Mouse (Mus musculus): ENCODE results near the gene Nlgn3.

The Nlgn3 gene

GRCm38 (mm10) chrX:101299055-101299454 lies at the start of gene Nlgn3:
Nlgn3 (plus strand) TSS chrX:101299168.
- no peak for DNase-seq

DNA sequence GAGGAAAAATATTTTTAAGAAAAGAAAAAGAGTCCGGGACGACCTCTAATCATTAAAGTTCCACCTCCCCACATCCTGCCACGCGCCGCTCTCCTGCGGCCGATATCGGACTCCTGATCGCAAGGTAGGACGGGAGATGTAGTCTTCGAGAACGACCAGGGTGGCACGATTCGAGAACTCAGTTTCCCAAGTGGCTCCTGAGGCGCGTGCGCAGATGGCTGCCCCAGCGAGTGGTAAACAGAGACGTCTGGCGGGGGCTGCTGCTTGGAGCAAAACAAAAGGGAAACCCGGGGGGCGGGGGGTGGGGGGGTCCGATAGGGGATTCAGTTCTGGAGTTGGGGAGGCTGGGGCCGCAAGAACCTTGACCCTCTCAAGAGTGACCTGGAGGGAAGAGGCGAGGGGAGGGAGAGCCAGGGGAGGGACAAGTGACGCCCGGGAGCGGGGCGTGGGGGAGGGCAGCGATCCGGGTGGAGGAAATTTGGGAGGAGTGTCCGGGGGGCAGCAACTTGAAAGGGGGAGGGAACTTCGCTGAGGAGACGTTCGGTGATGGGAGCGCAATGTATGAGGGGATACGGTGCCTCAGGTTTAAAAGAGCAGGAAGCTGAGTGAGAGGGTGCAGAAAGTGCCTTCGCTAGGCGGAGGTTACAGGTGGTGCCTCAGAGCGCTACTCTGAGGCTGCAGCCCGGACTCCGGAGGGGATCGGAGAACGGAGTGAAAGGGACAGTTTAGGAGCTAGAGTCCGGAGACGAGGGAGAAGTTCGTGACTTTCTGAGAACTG lies 44.8 kb upstream of the Nlgn3 start, which contains the start of gene Foxo4:
Gene Foxo4 (plus strand): TSS at position 577 of the 778 bp plus-strand sequence.
- peak; percentile 86 for DNase-seq

DNA sequence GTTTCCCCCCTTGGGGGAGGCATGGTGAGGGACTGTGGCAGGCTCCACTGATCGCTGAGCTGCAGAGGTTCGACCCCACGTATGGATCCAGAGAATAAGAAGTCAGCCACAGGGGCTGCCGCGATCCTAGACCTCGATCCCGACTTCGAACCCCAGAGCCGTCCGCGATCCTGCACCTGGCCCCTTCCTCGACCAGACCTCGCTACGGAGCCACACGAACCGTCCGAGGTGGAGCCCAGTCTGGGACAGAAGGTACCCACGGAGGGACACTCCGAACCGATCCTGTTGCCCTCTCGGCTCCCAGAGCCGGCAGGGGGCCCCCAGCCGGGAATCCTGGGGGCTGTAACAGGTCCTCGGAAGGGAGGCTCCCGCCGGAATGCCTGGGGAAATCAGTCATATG lies 44.2 kb upstream of the Nlgn3 start:
- no peak for DNase-seq

- DNase-seq: peak; percentile 33
Observed at GRCm38 (mm10) chrX:101256603-101257002, 42.4 kb upstream of the Nlgn3 start.

GRCm38 (mm10) chrX:101260441-101261325 lies 38.3 kb upstream of the Nlgn3 start:
- DNase-seq: no peak

- DNase-seq: no peak
Observed at GRCm38 (mm10) chrX:101263892-101264291, 35.1 kb upstream of the Nlgn3 start, which contains the start of gene Gm614. Gm614 (minus strand) TSS chrX:101263992.

DNA sequence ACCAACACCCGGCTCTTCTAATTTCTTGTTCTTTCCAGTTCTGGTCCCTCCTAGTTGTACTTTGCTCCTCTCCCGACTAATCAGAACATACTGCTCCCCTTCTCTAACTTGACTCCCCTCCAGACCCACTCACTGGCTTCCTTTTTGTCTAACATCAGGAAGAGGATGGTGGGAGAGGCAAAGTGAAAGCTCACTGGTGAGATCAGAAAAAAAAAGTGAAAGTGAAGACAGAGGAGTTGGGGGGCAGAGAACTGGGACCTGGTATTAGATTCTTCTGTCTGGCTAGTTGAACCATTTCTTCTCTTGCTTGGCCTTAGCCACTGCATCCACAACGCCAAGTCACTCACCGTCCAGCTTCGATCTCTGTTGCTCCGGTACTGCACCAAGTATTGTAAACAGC lies 32.3 kb upstream of the Nlgn3 start:
- DNase-seq: no peak

DNA sequence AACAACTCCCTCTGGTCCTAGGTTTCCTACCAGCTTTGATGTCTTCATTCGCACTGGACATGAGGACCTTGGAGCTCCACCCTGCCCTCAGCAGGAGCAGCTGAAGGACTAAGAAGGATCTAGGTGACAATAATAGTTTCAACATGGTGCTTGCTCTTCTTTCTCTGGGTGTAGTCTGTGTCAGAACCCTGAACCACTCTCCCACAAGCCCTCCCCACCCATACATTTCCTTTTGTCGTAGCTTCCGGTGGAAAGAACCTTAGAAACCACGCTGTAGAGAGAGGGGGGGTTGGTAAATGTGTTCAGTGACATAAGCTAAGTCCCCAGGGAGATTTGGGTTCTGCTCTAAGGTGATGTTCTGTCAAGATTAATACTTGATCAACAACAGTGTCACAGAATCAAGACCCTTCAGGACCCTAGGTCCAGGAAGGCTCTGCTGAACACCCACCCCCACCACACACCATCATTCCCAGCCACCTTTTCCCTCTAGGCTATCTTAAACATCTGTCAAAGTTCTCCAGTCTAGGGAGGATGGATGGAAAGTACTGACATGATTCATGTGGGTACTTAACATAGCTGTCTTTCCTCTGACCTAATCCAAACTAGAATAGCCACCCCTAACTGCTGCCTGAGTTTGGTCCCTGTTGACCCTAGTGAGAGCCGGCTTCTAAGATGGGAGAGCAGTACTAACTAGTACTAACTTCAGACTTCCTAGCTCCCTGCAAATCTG lies 30.8 kb upstream of the Nlgn3 start, which contains the start of gene Il2rg:
Gene Il2rg (minus strand): TSS at position 231 of the 730 bp plus-strand sequence.
- DNase-seq: no peak

- DNase-seq: no peak
Observed at GRCm38 (mm10) chrX:101268755-101269124, 30.2 kb upstream of the Nlgn3 start, which contains the start of gene Gm20489. Gm20489 (minus strand) TSS chrX:101269023.

GRCm38 (mm10) chrX:101273410-101273809 lies 25.6 kb upstream of the Nlgn3 start:
- DNase-seq: no peak

DNA sequence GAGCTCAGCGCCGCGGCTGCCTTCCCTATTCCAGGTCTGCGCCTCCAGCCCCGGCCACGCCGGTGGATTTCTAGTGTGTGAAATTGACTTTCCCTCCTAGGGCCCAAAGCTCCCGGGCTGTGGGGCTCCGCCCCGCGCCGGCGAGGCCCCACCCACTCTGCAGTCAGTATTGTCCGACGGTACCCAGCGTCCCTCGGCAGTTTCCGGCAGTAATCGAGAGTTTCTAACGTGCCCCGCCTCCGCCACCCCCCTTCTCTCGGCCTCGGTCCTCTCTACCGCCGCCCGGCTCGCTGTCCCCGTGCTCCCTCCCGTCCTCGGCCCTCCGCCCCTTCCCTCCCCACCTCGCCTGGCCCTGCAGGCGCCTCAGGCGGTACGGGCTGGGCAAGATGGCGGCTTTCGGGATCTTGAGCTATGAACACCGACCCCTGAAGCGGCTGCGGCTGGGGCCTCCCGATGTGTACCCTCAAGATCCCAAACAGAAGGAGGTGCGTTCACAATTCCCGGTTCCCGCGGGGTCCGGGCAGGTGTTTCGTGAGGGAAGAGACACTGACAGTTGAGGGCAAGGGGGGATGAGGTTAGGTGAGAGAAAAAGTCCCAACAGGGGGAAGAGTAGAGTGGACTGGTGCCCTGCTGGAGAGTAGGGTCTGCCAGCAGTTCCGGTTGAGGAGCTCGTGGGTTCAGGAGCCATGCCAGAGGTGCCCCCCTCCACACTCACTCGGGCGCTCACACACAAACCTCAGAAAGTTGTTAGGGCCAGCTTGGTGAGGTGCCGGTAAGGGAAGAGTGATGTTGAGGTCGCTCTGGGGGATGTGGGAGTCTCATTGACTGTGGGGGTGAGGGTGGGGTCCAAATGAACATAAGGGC lies 24.9 kb upstream of the Nlgn3 start, which contains the start of gene Med12:
Gene Med12 (plus strand): TSS at position 156 of the 864 bp plus-strand sequence.
- DNase-seq: peak; percentile 89

- DNase-seq: no peak
Observed at GRCm38 (mm10) chrX:101282813-101283212, 16.2 kb upstream of the Nlgn3 start.

- peak; percentile 69 for DNase-seq
Observed at GRCm38 (mm10) chrX:101285534-101285933, 13.4 kb upstream of the Nlgn3 start.

GRCm38 (mm10) chrX:101285953-101286670 lies 12.9 kb upstream of the Nlgn3 start:
- no peak for DNase-seq

GRCm38 (mm10) chrX:101287543-101287942 lies 11.4 kb upstream of the Nlgn3 start:
- DNase-seq: no peak

DNA sequence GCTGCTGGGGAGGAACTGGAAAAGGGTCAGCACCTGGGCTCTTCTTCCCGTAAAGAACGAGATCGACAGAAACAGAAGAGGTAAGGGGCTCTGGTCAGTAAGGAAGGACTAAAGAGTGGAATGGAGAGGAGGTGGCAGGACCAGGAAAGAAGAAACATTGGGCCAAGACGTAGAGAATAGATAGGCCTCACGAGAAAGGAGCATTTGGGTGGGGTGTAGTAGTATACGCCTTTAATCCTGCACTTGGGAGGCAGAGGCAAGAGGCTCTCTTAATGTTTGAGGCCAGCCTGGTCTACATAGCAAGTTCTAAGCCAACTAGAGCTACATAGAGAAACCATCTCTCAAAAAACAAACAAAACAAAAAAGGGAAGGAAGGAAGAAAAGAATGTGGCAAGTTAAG lies 10.5 kb upstream of the Nlgn3 start:
- DNase-seq: no peak

DNA sequence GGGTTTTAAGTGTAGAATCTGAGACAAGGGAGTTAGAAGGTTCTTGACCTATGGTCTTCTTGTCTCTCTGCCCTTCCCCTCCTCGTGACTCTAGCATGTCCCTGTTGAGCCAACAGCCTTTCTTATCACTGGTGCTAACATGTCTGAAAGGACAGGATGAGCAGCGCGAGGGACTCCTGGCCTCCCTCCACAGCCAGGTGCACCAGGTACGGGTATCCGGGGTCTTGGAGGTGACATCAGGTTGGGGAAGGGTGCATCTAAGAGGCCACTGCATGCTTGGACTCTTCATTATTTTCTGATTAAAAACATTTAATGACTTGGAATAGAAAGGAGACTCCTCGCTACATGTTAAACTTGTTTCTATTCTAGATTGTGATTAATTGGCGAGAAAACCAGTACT lies 9.9 kb upstream of the Nlgn3 start:
- DNase-seq: no peak

GRCm38 (mm10) chrX:101290111-101290510 lies 8.9 kb upstream of the Nlgn3 start:
- DNase-seq: no peak

GRCm38 (mm10) chrX:101299473-101300426 lies 782 bp downstream of the Nlgn3 start:
- no peak for DNase-seq

All from lung, postnatal 14 days (tissue).